Mouse (Mus musculus): ENCODE results near the gene Bsn. TPM values are rescaled to one million over a fixed set of nuclear protein-coding genes. Genes with fewer than 3 reads are reported as not detected.

Bsn gene
- 2.9 TPM in 2 replicates for total RNA-seq (2021)
- long read RNA-seq, experiment 1, partial matches to known transcripts: 4 of 4 reads
- long read RNA-seq, experiment 1, other reads (novel, unspliced or antisense): 0 of 4 reads
- long read RNA-seq, experiment 2, partial matches to known transcripts: 2 of 2 reads
- long read RNA-seq, experiment 2, other reads (novel, unspliced or antisense): 0 of 2 reads

DNA sequence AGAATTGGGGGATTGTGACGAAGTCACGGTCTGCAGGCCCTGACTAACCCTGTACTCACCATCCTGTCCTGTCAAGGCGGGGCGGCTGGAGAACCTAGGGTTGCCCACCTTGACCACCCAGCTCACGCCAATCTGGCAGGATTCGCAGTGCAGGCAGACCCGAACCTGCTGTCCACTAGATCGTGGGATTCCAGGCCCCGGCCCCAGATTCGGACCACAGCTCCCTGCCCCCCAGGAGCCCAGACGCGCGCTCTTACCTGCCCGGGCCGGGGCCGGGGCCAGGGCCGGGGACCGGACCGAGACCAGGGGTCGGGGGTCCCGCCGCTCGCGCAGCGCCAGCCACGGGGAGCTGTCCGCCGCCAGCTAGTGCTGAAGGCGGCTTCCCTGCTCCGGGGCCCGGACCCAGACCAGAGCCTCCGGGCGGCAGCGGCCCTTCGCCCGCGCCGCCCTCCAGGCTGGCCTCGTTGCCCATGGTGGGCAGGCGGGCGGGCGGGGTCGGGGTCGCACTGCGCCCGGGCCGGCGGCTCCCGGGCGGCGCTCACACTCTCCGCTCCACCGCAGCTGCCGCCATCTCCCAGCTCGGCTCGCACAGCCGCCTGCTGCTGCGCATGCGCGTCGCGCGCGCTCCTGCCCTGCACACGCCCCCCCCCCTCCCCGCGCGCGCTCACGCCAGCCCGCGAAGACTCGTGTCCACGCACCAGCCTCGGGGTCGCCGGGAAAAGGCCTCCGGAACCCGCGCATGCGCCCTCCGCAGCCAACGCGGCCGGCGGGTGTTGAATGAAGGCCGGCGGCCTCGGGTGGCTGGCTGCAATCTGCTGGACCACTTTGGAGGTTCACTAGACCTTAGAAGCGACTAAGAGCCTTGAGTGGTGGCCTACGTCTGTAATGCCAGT lies at the start of gene Bsn:
Gene Bsn, minus strand, starts transcription at position 598 of the 893 bp plus-strand sequence.
- peak; percentile 83 for DNase-seq

DNA sequence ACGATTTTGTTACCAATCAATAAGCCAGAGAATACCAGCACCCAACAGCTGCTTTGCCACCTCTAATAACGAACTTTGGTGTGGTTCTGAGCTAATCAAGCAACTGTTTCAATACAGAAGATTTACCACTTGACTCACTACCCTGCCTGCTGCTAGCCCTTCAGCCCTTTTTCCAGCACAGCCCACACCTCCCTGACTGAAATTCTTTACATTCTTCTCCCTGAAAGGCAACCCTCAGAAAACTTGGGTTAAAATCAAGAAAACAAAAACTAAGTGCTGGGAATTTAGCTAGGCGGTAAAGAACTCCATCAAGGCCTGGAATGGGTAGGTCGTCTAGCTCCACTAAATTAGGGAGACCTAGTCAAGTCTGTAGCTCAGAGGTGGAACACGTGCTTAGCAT lies 49.8 kb upstream of the Bsn start:
- no peak for DNase-seq

DNA sequence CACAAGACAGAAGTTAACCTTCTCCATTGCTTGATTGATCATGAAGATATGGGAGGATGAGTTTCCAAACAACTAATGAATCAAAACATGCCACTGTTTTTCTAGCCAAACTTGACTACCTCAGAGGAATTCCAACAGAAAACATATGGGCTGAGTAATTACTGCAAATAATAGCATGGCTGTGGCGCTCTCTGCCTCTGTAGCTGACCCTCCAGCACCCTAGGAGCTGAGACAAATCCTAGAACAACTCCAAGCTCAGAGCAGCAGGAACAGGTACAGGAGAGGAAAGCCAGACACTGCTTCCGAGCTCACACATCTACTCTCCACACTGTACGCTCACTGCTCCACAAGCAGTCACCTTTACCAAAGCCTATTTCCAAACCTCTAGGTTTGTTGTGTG lies 48.6 kb upstream of the Bsn start:
- no peak for DNase-seq

DNA sequence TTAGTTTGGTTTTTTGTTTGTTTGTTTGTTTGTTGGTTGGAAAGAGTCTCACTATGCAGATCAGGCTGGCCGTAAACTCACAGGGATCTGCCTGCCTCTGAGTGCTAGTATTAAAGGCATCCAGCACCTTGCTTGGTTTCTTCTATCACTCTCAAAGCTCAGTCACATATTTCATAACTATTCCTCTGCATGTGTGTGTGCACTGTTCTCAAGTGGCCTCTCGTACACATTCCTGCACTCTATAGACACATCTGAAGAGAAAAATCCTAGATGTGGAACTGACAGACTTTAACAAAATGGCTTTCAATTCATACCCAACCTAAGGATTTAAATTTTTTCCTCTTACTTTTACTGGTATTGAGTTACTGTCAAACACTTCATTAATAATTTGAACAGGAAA lies 48.2 kb upstream of the Bsn start:
- DNase-seq: no peak

DNA sequence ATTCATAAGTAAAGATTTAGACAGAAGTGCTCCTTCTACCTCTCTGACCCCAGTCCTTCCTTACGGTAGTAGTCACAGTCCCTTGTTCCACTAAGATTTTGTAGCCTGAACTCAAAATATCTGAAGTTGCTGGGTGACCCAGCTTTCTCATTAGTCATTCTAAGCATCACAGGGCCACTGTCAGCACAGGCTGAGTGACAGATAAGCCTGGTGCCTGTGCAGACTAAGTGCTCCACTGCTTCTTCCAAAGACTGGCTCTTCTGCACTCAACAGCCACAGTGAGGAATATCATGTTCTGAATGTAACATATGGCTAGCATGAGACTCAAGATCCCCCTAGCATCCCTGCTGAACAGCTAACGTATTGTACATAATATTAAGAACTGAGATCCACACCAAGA lies 44.5 kb upstream of the Bsn start:
- DNase-seq: peak; percentile 18

DNA sequence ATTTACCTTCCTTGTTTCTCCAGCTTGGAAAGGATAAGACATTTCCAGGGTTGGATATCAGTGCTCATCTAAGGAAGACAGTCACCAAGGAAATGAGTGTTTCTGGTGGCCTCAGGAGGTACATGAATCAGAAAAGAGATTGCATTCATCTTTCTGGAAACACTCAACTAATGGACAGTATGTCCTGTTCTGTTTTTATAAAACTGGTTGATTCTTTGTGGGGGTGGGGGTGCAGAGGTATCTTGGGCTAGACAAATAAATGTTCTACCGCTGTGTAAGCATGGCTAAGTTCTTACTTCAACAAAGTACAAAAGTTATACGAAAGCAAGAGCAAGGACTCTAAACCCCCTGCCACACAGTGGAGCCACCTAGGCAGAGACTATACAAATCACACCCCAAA lies 42.7 kb upstream of the Bsn start:
- DNase-seq: no peak

DNA sequence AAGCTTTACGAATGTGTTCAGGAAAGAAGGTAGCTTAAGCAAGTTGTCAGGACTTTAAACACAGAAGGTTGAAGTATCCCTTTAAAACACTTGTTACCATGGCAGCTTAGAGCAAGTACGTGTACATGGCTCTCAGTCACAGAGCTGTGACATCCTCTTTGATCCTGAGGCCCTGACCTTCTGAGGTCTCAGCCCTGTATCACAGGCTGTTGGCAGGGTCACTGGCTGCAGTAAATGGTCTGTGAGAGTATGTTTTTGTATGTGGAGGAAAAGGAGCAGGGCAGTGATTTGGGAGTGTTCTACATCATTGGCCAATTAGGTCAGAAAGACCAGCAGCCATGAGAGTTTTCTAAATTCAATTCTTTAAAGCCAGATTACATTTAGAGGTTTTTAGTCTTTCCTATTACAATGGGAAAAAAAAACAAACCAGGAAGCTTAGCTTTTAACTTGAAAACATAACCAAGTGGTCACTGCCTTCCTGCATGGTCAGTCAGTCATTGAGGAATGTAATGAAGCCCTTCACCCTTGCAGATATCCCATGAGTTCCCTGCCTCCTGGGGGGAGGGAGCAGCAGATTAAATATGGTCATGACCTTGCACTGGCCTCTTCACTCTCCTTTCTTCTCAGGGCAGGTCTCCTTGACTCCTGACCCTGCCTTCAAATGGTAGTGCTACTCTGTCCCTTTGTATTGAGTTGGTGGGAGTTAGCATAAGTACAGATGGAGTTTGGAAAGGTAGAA lies 37.9 kb upstream of the Bsn start:
- DNase-seq: peak; percentile 58

DNA sequence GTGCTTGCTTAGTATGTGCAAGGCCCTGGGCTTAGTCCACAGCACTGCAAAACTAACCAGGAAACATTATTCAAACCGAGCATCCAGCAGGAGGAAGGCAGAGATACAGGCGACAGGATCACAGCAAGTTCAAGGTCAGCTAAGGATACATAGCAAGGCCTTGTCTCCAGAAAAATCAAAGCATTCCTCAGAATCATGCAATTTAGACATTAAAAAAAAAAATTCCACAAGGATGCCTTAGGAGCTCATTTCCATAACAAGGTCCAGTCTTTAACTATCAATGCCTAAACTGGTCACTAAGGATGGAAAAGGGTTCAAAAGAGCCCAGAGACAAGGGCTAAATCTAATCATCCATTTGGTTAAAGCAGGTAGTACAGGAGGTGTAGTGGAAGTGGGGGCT lies 35.0 kb upstream of the Bsn start:
- no peak for DNase-seq

DNA sequence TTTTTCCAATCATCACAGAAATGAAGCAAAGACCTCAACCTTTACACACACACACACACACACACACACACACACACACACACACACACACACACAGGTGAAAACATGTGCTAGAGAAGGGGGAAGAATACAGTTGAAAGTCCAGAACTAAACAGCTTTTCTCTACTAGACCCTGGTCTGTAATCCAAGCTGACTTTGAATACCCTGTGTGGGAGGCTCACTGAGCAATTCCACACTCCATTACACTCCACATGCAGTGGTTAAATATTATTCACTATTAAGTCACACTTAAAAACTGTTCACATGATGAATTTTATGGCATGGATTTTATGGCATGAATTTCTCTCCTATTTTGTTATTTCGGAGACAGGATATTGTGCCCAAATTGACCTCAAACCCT lies 33.4 kb upstream of the Bsn start:
- DNase-seq: no peak

DNA sequence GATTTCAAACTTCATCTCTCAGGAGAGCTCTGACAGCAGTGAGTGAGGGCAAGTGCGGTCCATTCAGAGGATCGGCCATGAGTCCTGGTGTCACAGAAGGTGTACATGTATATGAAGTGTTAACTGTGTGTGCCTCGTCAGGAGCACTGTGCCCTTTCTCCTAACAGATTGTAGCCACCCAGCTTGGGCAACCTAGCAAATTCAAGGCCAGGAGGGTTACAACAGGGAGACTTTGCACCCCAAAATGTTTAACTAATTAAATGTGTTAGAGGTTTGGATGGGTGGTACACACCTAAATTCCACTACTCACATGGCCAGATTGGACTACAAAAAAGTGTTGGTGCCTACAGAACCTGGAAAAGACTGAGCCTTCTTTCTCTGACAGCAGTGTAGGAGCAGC lies 31.4 kb upstream of the Bsn start:
- no peak for DNase-seq

DNA sequence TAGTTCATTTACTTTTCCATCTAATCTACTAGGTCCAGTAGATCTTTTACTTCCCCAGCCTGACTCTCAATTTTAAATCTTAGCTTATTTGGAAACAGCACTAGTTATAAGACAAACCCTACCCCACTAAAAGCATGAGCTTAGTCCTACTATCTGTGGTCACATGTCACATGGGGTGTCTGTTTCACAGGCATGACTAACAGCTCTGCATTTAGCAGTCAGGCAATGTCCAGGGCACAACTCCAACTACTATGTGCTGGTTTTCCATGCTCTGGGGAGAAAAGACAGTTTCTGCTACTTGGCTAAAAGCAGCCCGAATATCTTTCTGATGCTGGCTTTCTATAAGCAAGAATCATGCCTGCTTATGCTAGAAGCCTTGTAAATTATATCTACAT lies 30.2 kb upstream of the Bsn start:
- peak; percentile 59 for DNase-seq

DNA sequence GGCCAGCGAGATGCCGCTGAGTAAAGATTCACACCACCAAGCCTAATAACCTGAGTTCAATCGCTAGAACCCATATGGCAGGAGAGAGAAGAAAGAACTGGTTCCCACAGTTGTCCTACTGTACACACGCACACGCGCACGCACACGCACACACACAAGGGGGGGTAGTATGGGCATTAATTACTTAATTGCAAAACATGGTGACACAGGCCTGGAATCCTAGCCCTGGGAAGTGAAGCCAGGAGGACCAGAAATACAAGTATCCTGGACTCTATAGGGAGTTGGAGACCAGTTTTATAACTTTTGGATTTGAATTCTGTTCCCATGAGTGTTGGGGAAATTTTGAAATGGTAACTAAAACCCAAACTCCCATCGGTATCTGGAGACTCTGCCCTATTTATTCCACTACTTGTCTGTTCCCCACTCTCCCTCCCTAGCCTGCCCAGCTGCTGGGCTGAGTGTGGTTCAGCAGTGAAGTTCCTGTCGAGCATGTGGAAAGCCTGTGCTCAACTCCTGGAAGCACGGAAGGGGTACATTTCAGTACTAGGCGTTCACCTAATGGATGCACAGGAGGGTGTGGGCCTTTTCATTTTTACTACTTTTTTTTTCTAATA lies 29.7 kb upstream of the Bsn start:
- DNase-seq: no peak

DNA sequence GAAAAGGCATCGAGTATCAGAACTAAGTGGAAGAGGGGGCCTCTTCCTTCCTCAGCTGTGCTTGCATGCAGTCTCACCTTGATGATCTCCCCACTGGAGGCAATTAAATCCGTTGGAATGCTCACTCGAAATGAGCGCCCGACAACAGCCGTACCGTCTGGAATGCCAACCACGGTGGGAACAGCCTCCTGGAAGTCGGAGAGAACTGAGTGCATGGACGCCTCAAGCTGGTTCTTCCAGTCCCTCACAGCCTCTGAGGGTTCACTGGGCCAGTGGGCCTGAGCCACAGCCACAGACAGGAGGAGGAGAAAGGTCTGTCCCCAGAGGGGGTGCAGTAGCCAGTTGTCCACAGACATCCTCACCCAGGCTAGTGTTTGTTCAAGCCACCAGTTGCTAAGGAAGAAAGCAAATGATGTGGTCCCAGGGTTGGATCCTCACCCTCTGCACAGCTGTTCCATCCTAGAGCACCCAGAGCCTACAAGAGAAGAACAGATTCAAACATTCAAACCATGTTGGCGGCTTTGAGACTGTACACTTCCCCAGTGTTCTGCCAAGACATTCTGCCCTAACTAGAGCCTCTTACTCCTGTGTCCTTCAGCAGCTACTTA lies 27.9 kb upstream of the Bsn start:
- DNase-seq: no peak

DNA sequence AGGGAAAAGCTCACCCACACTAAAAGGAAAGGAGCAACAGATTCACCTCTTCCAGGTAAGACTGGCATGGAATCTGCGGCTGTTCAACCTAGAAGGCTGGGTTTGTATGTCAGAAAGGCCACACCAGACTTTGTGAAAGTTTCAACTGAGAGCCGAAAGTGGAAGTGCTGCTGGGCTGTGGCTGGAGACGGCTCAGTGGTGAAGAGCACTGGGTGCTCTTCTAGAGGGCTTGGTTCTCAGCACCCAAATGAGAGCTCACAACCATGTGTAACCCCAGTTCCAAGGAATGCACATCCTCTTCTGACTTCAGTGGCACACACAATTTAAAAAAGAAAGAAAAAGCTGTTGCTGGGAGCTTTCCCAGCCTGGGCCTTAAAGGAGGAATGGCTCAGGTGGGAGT lies 27.2 kb upstream of the Bsn start:
- no peak for DNase-seq

DNA sequence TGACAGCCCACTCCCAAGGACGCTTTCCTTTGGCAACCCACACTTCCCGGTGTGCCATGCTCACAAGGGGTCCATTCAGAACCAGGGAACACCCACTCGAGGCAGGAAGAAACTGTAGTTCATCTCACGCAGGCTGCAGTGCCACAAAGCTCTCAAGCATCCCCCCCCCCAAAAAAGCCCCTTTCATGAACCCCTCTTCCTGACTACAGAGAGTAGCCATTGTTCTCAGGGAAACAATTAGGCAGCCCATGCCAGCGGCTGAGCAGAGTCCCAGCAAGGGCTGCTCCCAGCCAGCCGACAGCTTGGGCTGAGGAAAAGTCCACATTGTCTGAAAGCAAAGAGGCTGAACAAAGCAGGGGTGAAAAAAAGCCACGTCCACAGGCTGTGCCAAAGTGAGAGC lies 22.9 kb upstream of the Bsn start:
- no peak for DNase-seq

DNA sequence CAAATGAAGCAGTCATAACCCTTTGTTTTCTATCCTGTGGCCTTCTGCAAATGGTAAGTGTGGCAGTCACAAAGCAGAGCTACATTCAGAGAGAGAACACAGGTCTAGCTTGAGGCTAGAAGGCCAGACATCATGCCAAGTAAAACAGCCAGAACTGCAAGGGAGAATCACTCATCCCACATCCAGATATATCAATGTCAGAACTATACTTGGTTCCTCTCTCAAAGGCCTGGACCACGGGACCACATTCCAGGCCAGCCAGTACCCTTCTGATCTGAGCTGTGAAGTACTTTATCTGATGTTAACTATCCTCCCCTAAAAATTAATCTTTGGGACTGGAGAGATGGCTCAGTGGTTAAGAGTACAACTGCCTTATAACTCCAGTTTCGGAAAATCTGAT lies 22.2 kb upstream of the Bsn start:
- DNase-seq: peak; percentile 37

DNA sequence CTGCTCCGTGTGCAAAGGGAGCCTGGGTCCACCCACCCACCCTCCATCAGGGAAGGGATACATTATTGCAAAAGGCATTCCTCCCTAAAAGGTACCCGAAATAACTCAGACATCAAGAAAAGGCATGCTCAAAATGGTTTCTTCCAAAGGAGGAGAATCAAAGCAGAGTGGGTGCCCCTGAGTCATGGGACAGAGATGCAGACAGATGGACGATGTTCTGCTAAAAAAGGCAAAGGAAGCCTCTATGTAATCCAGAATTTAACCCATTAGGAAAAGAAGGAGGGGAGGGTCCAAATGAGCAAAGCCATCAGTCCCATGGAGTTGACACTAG lies 15.4 kb upstream of the Bsn start:
- DNase-seq: no peak

DNA sequence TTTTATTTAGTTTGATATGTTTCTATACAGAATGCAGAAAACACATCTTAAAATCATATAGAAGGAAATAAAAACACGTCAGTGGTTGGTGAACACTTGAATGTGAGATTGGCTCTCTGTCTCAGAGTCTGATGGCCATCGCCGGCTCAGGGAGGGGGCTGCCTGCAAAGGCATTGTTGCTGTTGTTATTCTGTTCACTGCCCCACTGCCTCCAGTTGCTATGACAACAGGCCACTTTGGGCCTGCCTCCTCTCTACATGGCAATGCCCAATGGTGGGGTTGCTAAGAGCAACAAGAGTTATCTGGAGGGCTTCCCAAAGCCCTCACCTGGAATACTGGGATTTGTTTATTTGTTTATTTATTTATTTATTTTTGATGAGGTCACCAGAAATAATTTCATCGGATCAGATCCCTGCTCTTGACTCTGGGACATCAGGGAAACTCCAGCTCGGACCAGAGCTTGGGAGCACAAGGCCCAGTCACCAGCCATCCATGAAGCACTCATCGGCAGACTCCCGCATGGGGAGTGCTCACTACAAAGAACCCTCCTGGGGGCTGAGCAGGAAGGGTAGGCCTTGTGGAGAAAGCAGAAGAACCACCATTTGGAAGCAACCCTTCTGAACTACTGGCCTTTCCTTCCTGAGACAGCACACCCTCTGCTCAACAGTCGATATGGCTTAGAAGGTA lies 14.8 kb upstream of the Bsn start:
- DNase-seq: no peak

DNA sequence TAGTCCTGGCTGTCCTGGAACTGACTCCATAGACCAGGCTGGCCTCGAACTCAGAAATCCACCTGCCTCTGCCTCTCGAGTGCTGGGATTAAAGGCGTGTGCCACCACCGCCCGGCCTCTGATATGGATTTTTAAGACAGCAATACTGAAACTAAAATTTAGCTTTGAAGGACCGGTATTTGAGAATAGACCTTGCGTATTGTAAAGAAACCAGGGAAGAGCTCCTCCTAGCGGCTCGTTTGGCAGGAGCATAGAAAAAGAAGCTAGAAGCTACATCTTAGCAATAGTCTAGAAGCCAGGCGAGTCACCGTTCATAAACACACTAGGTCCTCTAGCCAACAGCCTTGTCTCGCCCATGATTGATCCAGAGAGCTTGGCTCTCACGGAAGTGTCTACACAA lies 12.8 kb upstream of the Bsn start:
- peak; percentile 85 for DNase-seq

DNA sequence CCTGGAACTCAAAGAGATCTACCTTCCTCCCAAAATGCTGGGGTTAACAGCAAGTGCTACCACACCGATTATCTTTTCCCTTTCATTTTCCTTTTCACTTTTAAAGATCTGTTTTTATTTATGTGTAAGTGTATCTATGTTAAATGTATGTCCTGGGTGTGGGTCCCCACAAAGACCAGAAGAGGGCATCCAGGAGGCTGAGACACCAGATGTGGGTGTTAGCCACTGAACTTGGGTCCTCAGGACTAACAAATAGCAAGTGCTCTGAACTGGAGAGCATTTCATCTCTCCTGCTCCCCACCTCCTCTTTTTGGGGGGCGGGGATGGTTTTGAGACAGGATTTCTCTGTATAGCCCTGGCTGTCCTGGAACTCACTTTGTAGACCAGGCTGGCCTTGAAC lies 12.0 kb upstream of the Bsn start:
- DNase-seq: no peak

DNA sequence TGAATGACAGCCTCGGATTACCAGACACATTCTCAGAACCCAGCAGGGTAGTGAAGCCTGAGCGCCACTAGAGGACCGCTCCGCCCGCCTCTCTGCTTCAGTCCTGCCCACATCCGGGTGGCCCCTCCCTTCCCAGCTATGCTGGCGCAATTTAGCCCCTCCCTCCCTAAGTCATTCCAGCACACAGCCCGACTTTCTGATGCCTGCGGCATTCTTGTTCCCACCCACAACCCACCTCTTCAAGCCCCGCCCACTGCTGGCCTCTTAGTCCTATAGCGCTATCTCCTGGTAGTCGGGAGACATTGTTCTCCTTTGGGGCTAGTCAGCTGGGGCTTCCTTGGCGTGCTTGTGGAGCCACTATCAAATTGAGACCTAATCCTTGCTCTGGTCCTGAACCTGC lies 11.0 kb upstream of the Bsn start:
- peak; percentile 97 for DNase-seq

DNA sequence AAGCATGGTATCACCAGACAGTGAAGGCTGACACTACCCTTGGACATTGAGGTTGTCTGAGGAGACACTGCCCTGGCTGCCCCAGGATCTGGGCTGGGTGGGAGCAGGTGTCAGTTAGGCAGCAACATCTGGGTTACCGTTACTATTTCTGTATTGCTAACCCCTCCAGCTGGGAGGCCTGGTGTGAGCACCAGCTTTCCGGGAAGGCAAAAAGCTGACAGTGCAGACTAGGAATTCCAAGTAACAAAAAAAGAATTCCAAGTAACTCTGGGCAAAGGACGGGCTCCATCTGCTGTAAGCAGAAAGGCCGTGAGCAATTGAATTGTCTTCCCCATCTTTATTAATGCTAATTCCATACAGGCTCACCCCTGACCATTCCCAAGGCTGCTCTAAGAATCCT lies 8.4 kb upstream of the Bsn start:
- no peak for DNase-seq
